Mouse (Mus musculus): ENCODE results near the gene Tmem17. TPM values are rescaled to one million over a fixed set of nuclear protein-coding genes. Genes with fewer than 3 reads are reported as not detected.

Gene Tmem17
- polyA plus RNA-seq, 1 experiment from 2014 or later = 14.5 TPM

Other genes starting within 250 kb of the Tmem17 start
- 14.2 and 16.0 TPM in 2 replicates for gene Ehbp1, start 169.8 kb upstream of the Tmem17 start, polyA plus RNA-seq (2015; fragmentation: Nextera tagmentation; extraction: Ambion mirVana)